Mouse (Mus musculus): ENCODE measurements around the gene Itga9. TPM values are rescaled to one million over a fixed set of nuclear protein-coding genes. Genes with fewer than 3 reads are reported as not detected.

Gene Itga9
- polyA plus RNA-seq, 1 experiment, result not detected

DNA sequence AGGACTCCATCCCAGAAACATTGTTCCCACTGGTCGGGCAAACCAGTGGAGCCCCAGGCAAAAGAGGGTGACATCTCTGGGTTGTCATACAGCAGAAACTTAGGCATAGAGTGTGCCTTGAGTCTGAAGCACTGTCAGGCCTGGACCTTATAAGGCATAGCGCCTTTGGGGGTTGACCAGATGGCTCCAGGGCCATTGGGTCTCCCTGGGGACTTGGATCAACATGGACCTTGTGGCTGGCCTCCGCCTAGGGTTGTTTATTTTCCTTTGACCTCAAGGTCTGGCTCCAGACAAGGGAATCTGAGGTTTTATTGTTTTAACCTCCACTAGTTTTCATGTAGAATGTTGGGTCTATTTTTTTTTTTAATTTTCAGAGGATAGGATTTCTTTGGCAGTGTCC is 267.1 kb downstream of the Itga9 start:
- Histone ChIP-seq H3K79me2 (ENCODE audit: control insufficient read depth, insufficient read depth) (no peaks in the 10 kb centered on the region), H3K4me3 (ENCODE audit: insufficient read depth, poor library complexity, severe bottlenecking) (no peak overlapping the region), H3ac (ENCODE audit: control insufficient read depth, insufficient read length, low read depth) (no peak overlapping the region), H3K36me3 (ENCODE audit: control insufficient read depth, insufficient read depth) (no peaks in the 10 kb centered on the region), H3K79me3 (ENCODE audit: low read depth) (no peaks in the 10 kb centered on the region), H3K27me3 (ENCODE audit: control insufficient read depth, insufficient read depth, insufficient read length) (no peaks in the 10 kb centered on the region)
- TF ChIP-seq MYOD1 (IDR thresholded peaks at IDR 0.05; ENCODE audit: control insufficient read depth, insufficient read length, low read depth), result no peak
- no peak for TF ChIP-seq USF1 (IDR thresholded peaks at IDR 0.05; ENCODE audit: low read depth)
- TF ChIP-seq CTCF (IDR thresholded peaks at IDR 0.05; ENCODE audit: control insufficient read depth, insufficient read depth, insufficient read length), result no peak
- no peak for TF ChIP-seq MYOG (IDR thresholded peaks at IDR 0.05; ENCODE audit: control insufficient read depth, extremely low read depth, insufficient read length)
- no peak for TF ChIP-seq FOSL1 (IDR thresholded peaks at IDR 0.05; ENCODE audit: insufficient read depth, low read length, poor library complexity, severe bottlenecking)
- TF ChIP-seq MAX (IDR thresholded peaks at IDR 0.05), result no peak
- no peak for TF ChIP-seq CEBPB (IDR thresholded peaks at IDR 0.05; ENCODE audit: low read depth)

DNA sequence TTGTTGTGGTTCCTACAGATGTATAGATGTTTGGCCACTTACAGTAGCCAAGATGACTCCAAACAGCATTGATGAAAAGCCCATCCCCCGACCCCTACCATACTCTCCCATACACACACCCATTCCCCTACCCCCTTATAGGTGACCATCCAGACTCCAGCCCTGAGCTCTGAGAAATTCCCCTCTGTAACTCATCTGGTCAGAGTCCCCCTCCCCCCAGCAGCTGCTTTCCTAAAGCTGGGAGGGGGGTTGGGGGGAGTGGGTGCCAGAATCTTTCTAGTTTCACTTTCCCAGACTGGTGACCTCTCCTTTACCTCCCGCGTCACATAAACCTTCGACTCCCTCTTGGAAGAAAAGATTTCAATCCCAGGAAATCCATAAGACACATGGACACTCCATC is 269.2 kb downstream of the Itga9 start:
- no peaks in the 10 kb centered on the region for H3K79me2 ChIP-seq (ENCODE audit: control insufficient read depth, insufficient read depth)
- H3K27me3 ChIP-seq (ENCODE audit: control insufficient read depth, insufficient read depth, insufficient read length), result no peaks in the 10 kb centered on the region
- no peak overlapping the region for H3K4me3 ChIP-seq (ENCODE audit: insufficient read depth, poor library complexity, severe bottlenecking)
- H3ac ChIP-seq (ENCODE audit: control insufficient read depth, insufficient read length, low read depth), result no peak overlapping the region
- H3K79me3 ChIP-seq (ENCODE audit: low read depth), result no peaks in the 10 kb centered on the region
- H3K36me3 ChIP-seq (ENCODE audit: control insufficient read depth, insufficient read depth), result no peaks in the 10 kb centered on the region
- TF ChIP-seq USF1 (IDR thresholded peaks at IDR 0.05; ENCODE audit: low read depth) (no peak), CEBPB (IDR thresholded peaks at IDR 0.05; ENCODE audit: low read depth) (no peak), MYOD1 (IDR thresholded peaks at IDR 0.05; ENCODE audit: control insufficient read depth, insufficient read length, low read depth) (no peak), FOSL1 (IDR thresholded peaks at IDR 0.05; ENCODE audit: insufficient read depth, low read length, poor library complexity, severe bottlenecking) (no peak), MAX (IDR thresholded peaks at IDR 0.05) (no peak), MYOG (IDR thresholded peaks at IDR 0.05; ENCODE audit: control insufficient read depth, extremely low read depth, insufficient read length) (no peak), CTCF (IDR thresholded peaks at IDR 0.05; ENCODE audit: control insufficient read depth, insufficient read depth, insufficient read length) (no peak)

DNA sequence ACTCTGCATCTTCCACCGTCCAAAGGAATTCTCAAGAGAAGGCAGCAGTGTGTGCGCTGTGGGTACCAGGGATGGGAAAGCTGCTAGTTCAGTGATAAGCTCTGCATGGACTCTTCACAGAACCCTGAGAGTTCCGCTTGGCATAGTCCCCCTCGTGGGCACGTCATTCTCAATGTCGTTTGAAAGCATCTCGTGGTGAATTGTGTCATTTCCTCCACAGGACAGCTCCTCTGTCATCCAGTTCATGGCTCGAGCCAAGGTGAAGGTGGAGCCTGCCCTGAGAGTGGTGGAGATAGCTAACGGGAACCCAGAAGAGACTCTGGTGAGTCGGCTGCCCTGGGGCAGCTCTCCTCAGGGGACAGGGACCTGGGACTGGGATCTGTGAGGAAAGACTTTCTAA is 270.4 kb downstream of the Itga9 start:
- H3K79me2 ChIP-seq (ENCODE audit: control insufficient read depth, insufficient read depth), result no peaks in the 10 kb centered on the region
- no peak overlapping the region for H3ac ChIP-seq (ENCODE audit: control insufficient read depth, insufficient read length, low read depth)
- H3K4me3 ChIP-seq (ENCODE audit: insufficient read depth, poor library complexity, severe bottlenecking), result no peak overlapping the region
- H3K36me3 ChIP-seq (ENCODE audit: control insufficient read depth, insufficient read depth), result no peaks in the 10 kb centered on the region
- no peak for TF ChIP-seq MYOD1 (IDR thresholded peaks at IDR 0.05; ENCODE audit: control insufficient read depth, insufficient read length, low read depth)
- no peak for TF ChIP-seq MAX (IDR thresholded peaks at IDR 0.05)
- TF ChIP-seq MYOG (IDR thresholded peaks at IDR 0.05; ENCODE audit: control insufficient read depth, extremely low read depth, insufficient read length), result no peak
- TF ChIP-seq FOSL1 (IDR thresholded peaks at IDR 0.05; ENCODE audit: insufficient read depth, low read length, poor library complexity, severe bottlenecking), result no peak
- no peak for TF ChIP-seq CTCF (IDR thresholded peaks at IDR 0.05; ENCODE audit: control insufficient read depth, insufficient read depth, insufficient read length)
- no peak for TF ChIP-seq USF1 (IDR thresholded peaks at IDR 0.05; ENCODE audit: low read depth)
- no peak for TF ChIP-seq CEBPB (IDR thresholded peaks at IDR 0.05; ENCODE audit: low read depth)
- no peaks in the 10 kb centered on the region for H3K27me3 ChIP-seq (ENCODE audit: control insufficient read depth, insufficient read depth, insufficient read length)
- no peaks in the 10 kb centered on the region for H3K79me3 ChIP-seq (ENCODE audit: low read depth)

DNA sequence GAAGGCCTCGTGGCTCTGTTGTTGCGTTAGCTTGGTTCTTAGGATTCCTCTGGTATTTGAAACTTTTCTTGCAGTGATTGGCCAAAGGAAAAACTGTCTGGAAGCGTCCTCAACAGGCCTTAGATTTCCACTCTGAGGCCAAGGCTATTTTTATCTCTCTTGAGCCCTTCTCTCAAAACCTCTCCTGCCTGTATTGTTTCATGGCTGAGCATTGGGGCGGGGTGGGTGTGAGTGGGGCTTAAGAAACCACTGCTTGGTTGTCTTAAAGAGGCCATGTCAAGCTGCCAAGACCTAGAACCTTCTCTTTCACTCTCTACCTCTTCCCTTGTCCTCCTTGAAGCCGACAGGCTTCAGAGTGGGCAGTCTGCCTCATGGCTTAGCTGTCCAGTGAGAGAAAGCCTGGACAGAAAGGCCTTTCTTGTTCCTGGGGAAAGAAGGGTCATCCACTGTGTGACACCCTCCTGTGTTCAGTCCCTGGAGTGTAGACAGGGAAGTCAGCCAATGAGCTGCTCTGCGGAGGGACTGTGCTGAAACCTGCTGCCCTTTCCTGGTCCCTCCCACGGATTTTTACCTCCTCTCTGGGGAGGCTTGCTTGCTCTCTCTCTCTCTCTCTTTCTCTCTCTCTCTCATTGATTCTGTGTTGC is 271.0 kb downstream of the Itga9 start:
- Histone ChIP-seq H3K36me3 (ENCODE audit: control insufficient read depth, insufficient read depth) (no peaks in the 10 kb centered on the region), H3ac (ENCODE audit: control insufficient read depth, insufficient read length, low read depth) (no peak overlapping the region)

DNA sequence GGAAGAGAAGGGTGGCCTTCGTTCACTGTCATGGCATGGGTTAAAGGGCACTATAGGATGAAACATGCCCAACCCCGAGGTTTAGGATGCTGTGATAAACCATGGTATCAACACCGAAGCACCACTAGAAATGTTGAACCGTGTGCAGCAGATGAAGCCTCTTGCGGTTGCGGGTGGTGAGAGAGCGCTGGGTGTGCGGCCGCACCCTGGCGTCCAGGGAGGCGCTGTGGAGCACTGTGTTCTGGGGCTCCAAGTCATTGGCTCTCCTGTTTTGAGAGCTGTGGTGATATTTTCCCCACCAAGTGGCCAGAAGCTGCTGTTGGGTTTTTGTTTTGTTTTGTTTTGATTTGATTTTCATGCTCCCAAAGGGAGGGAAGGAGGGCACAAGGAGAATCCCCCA is 272.1 kb downstream of the Itga9 start:
- no peak overlapping the region for H3K4me3 ChIP-seq (ENCODE audit: insufficient read depth, poor library complexity, severe bottlenecking)
- TF ChIP-seq CTCF (IDR thresholded peaks at IDR 0.05; ENCODE audit: control insufficient read depth, insufficient read depth, insufficient read length) (no peak), FOSL1 (IDR thresholded peaks at IDR 0.05; ENCODE audit: insufficient read depth, low read length, poor library complexity, severe bottlenecking) (no peak), MYOD1 (IDR thresholded peaks at IDR 0.05; ENCODE audit: control insufficient read depth, insufficient read length, low read depth) (no peak), CEBPB (IDR thresholded peaks at IDR 0.05; ENCODE audit: low read depth) (no peak), USF1 (IDR thresholded peaks at IDR 0.05; ENCODE audit: low read depth) (no peak), MYOG (IDR thresholded peaks at IDR 0.05; ENCODE audit: control insufficient read depth, extremely low read depth, insufficient read length) (no peak), MAX (IDR thresholded peaks at IDR 0.05) (no peak)

More for the DNA sequence above, 271.0 kb downstream of the Itga9 start:
- H3K4me3 ChIP-seq (ENCODE audit: insufficient read depth, poor library complexity, severe bottlenecking), result no peak overlapping the region
- H3K27me3 ChIP-seq (ENCODE audit: control insufficient read depth, insufficient read depth, insufficient read length), result peaks cover 3% of the 10 kb centered on the region
- H3K79me3 ChIP-seq (ENCODE audit: low read depth), result no peaks in the 10 kb centered on the region
- TF ChIP-seq FOSL1 (IDR thresholded peaks at IDR 0.05; ENCODE audit: insufficient read depth, low read length, poor library complexity, severe bottlenecking) (no peak), MYOD1 (IDR thresholded peaks at IDR 0.05; ENCODE audit: control insufficient read depth, insufficient read length, low read depth) (no peak), CTCF (IDR thresholded peaks at IDR 0.05; ENCODE audit: control insufficient read depth, insufficient read depth, insufficient read length) (no peak), MYOG (IDR thresholded peaks at IDR 0.05; ENCODE audit: control insufficient read depth, extremely low read depth, insufficient read length) (no peak), MAX (IDR thresholded peaks at IDR 0.05) (no peak), USF1 (IDR thresholded peaks at IDR 0.05; ENCODE audit: low read depth) (no peak)
- no peaks in the 10 kb centered on the region for H3K79me2 ChIP-seq (ENCODE audit: control insufficient read depth, insufficient read depth)

More for the DNA sequence above, 272.1 kb downstream of the Itga9 start:
- Histone ChIP-seq H3K36me3 (ENCODE audit: control insufficient read depth, insufficient read depth) (no peaks in the 10 kb centered on the region), H3K79me3 (ENCODE audit: low read depth) (no peaks in the 10 kb centered on the region), H3K79me2 (ENCODE audit: control insufficient read depth, insufficient read depth) (no peaks in the 10 kb centered on the region), H3ac (ENCODE audit: control insufficient read depth, insufficient read length, low read depth) (no peak overlapping the region), H3K27me3 (ENCODE audit: control insufficient read depth, insufficient read depth, insufficient read length) (peaks cover 6% of the 10 kb centered on the region)
